In genomic region chr5:136095089-136095488, GRCm38 (mm10) we compare ENCODE assay signal across 25 mouse cellular contexts. TPM values are rescaled to one million over a fixed set of nuclear protein-coding genes. Genes with fewer than 3 reads are reported as not detected.
DNase-seq lines count a peak whose midpoint lies in the region; ATAC-seq and TF ChIP-seq lines count a peak whose summit lies in the region.
"Had no signal": no experiment of that assay in that cellular context is flagged by ENCODE, and none has a peak within 500 bp of the region (broad histone marks: within the 10 kb centered on the region; RNA-seq: fewer than 3 reads in every experiment).

No protein-coding gene starts in this region.

- no peaks in the 10 kb centered on the region for H3K9me3 ChIP-seq in megakaryocyte, embryonic 14.5 days
- no peaks in the 10 kb centered on the region for H3K9me3 ChIP-seq in hindbrain, embryonic 11.5 days (ENCODE audit: control insufficient read depth, low read length)
- H3K9me3 ChIP-seq in forebrain, embryonic 15.5 days = no peaks in the 10 kb centered on the region
- H3K9me3 ChIP-seq: embryonic facial prominence, embryonic 10.5 days; embryonic facial prominence, embryonic 12.5 days; forebrain, embryonic 12.5 days; G1E had no signal

- H3K4me3 ChIP-seq in megakaryocyte, embryonic 14.5 days (replicated peaks) = peak overlapping the region; percentile 60
- H3K4me3 ChIP-seq in embryonic fibroblast, embryonic 13.5 days (ENCODE audit: insufficient read depth, low read length) = no peak overlapping the region
- no peak overlapping the region for H3K4me3 ChIP-seq in hindbrain, embryonic 11.5 days (ENCODE audit: low read depth, low read length)
- H3K4me3 ChIP-seq in forebrain, embryonic 15.5 days = no peak overlapping the region
- H3K4me3 ChIP-seq: embryonic facial prominence, embryonic 10.5 days; embryonic facial prominence, embryonic 12.5 days; erythroblast, embryonic 14.5 days; forebrain, embryonic 10.5 days; forebrain, embryonic 12.5 days had no signal

- no peak for DNase-seq in hindbrain, embryonic 11.5 days (ENCODE audit: low spot score)
- DNase-seq: adrenal gland, adult 8-10 months; adrenal gland, postnatal 36 days; cerebellum, adult 11-12 months; cerebellum, adult 2 months; cerebellum, adult 9-10 months; cerebellum, postnatal 25 days; forebrain, postnatal 0 days had no signal

- ATAC-seq in megakaryocyte, adult 5-6 weeks (ENCODE audit: poor library complexity, severe bottlenecking) = no peak
- no peak for ATAC-seq in hindbrain, embryonic 11.5 days (ENCODE audit: low FRiP score)
- no peak for ATAC-seq in forebrain, embryonic 15.5 days (replicated peaks)
- ATAC-seq: activated CD4-positive, CD25-positive, alpha-beta regulatory T cell, adult 4 months; CD4-positive, CD25-positive, alpha-beta regulatory T cell, adult 4 months; forebrain, embryonic 14.5 days; forebrain, postnatal 0 days; Patski had no signal

- TF ChIP-seq POLR2A in embryonic fibroblast, embryonic 13.5 days (IDR thresholded peaks at IDR 0.05; ENCODE audit: low read depth, low read length) = no peak

- peak overlapping the region; percentile 12; the same call in 1 of the 2 replicates for H3K27ac ChIP-seq in embryonic fibroblast, embryonic 13.5 days (ENCODE audit: insufficient read depth, low read length)
- no peak overlapping the region for H3K27ac ChIP-seq in hindbrain, embryonic 11.5 days (ENCODE audit: low read depth, low read length)
- no peak overlapping the region for H3K27ac ChIP-seq in forebrain, embryonic 15.5 days (replicated peaks)
- H3K27ac ChIP-seq: embryonic facial prominence, embryonic 10.5 days; embryonic facial prominence, embryonic 12.5 days; forebrain, embryonic 10.5 days; forebrain, embryonic 12.5 days had no signal

- no peak overlapping the region for H3K4me2 ChIP-seq in hindbrain, embryonic 11.5 days (replicated peaks; ENCODE audit: low read depth, low read length)
- H3K4me2 ChIP-seq in forebrain, embryonic 15.5 days (replicated peaks) = no peak overlapping the region
- H3K4me2 ChIP-seq: embryonic facial prominence, embryonic 12.5 days; forebrain, embryonic 12.5 days had no signal

- H3K4me1 ChIP-seq in megakaryocyte, embryonic 14.5 days = peaks cover 30% of the 10 kb centered on the region
- 0 out of 2 replicates have a peak, but pooled peaks cover 4% of the 10 kb centered on the region for H3K4me1 ChIP-seq in embryonic fibroblast, embryonic 13.5 days (ENCODE audit: control insufficient read depth, insufficient read depth, low read length)
- H3K4me1 ChIP-seq in hindbrain, embryonic 11.5 days (replicated peaks; ENCODE audit: control insufficient read depth, insufficient read depth, low read length) = no peaks in the 10 kb centered on the region
- no peaks in the 10 kb centered on the region for H3K4me1 ChIP-seq in forebrain, embryonic 15.5 days
- H3K4me1 ChIP-seq: embryonic facial prominence, embryonic 12.5 days had no signal

- no peak for TF ChIP-seq CTCF in embryonic fibroblast, embryonic 13.5 days (IDR thresholded peaks at IDR 0.05; ENCODE audit: borderline replicate concordance, insufficient read depth, low read length)

- no peaks in the 10 kb centered on the region for H3K36me3 ChIP-seq in megakaryocyte, embryonic 14.5 days (replicated peaks; ENCODE audit: low read length)
- H3K36me3 ChIP-seq in hindbrain, embryonic 11.5 days (ENCODE audit: control insufficient read depth, insufficient read depth, low read length) = no peaks in the 10 kb centered on the region
- no peaks in the 10 kb centered on the region for H3K36me3 ChIP-seq in forebrain, embryonic 15.5 days
- H3K36me3 ChIP-seq: embryonic facial prominence, embryonic 10.5 days; embryonic facial prominence, embryonic 12.5 days; forebrain, embryonic 10.5 days; forebrain, embryonic 12.5 days; G1E had no signal

- H3K9ac ChIP-seq in hindbrain, embryonic 11.5 days (ENCODE audit: low read depth, low read length) = no peak overlapping the region
- H3K9ac ChIP-seq in forebrain, embryonic 15.5 days (replicated peaks) = no peak overlapping the region
- H3K9ac ChIP-seq: embryonic facial prominence, embryonic 12.5 days; forebrain, embryonic 12.5 days; forebrain, postnatal 0 days had no signal

- WGBS in hindbrain, embryonic 11.5 days = 76% methylated on average over 7 of the region's 7 CpGs
- 72% methylated on average over 7 of the region's 7 CpGs for WGBS in forebrain, embryonic 15.5 days

- H3K27me3 ChIP-seq in megakaryocyte, embryonic 14.5 days (replicated peaks) = peaks cover 54% of the 10 kb centered on the region
- H3K27me3 ChIP-seq in hindbrain, embryonic 11.5 days (ENCODE audit: control insufficient read depth, insufficient read depth, low read length) = no peaks in the 10 kb centered on the region
- H3K27me3 ChIP-seq in forebrain, embryonic 15.5 days = no peaks in the 10 kb centered on the region
- H3K27me3 ChIP-seq: Patski had no signal

RNA-seq across cellular contexts. Expression of gene Rasa4, which starts 11.4 kb away (rescaled TPM):
- polyA plus RNA-seq in megakaryocyte, embryonic 14.5 days (2012; ENCODE audit: insufficient read depth, low replicate concordance) = 4.4 and 18.1 TPM in 2 replicates
- 36.2 and 40.9 TPM in 2 replicates for total RNA-seq in megakaryocyte, adult 5-6 weeks (2015)
- total RNA-seq in megakaryocyte, adult 5-6 weeks (2017) = 26.0 and 33.8 TPM in 2 replicates
- polyA plus RNA-seq in embryonic fibroblast, embryonic 13.5 days (2011; ENCODE audit: insufficient read length, low read depth, missing spikeins) = 20.6 and 39.8 TPM in 2 replicates
- polyA plus RNA-seq in hindbrain, embryonic 11.5 days (2014; fragmentation: Nextera tagmentation; extraction: Ambion mirVana) = 5.2 and 6.1 TPM in 2 replicates
- polyA plus RNA-seq in forebrain, embryonic 15.5 days (2015; fragmentation: Nextera tagmentation; extraction: Ambion mirVana) = 6.0 and 6.3 TPM in 2 replicates

RNA-seq across cellular contexts. Expression of gene Polr2j, which starts 21.3 kb away (rescaled TPM):
- 14.7 and 91.2 TPM in 2 replicates for polyA plus RNA-seq in megakaryocyte, embryonic 14.5 days (2012; ENCODE audit: insufficient read depth, low replicate concordance)
- total RNA-seq in megakaryocyte, adult 5-6 weeks (2015) = 94.7 and 103 TPM in 2 replicates
- total RNA-seq in megakaryocyte, adult 5-6 weeks (2017) = 105 and 117 TPM in 2 replicates
- 67.7 TPM in 2 replicates for polyA plus RNA-seq in embryonic fibroblast, embryonic 13.5 days (2011; ENCODE audit: insufficient read length, low read depth, missing spikeins)
- 238 and 247 TPM in 2 replicates for polyA plus RNA-seq in hindbrain, embryonic 11.5 days (2014; fragmentation: Nextera tagmentation; extraction: Ambion mirVana)
- polyA plus RNA-seq in forebrain, embryonic 15.5 days (2015; fragmentation: Nextera tagmentation; extraction: Ambion mirVana) = 230 and 234 TPM in 2 replicates

RNA-seq across cellular contexts. Expression of gene Lrwd1, which starts 40.8 kb away (rescaled TPM):
- 47.2 and 54.5 TPM in 2 replicates for polyA plus RNA-seq in megakaryocyte, embryonic 14.5 days (2012; ENCODE audit: insufficient read depth, low replicate concordance)
- total RNA-seq in megakaryocyte, adult 5-6 weeks (2015) = 12.3 and 16.0 TPM in 2 replicates
- 40.9 and 58.5 TPM in 2 replicates for total RNA-seq in megakaryocyte, adult 5-6 weeks (2017)
- 22.5 and 24.1 TPM in 2 replicates for polyA plus RNA-seq in embryonic fibroblast, embryonic 13.5 days (2011; ENCODE audit: insufficient read length, low read depth, missing spikeins)
- polyA plus RNA-seq in hindbrain, embryonic 11.5 days (2014; fragmentation: Nextera tagmentation; extraction: Ambion mirVana) = 34.7 and 37.5 TPM in 2 replicates
- polyA plus RNA-seq in forebrain, embryonic 15.5 days (2015; fragmentation: Nextera tagmentation; extraction: Ambion mirVana) = 36.8 and 36.9 TPM in 2 replicates

RNA-seq across cellular contexts. Expression of gene Upk3bl, which starts 40.8 kb away (rescaled TPM):
- not detected in 2 replicates for polyA plus RNA-seq in megakaryocyte, embryonic 14.5 days (2012; ENCODE audit: insufficient read depth, low replicate concordance)
- not detected in 2 replicates for total RNA-seq in megakaryocyte, adult 5-6 weeks (2015)
- not detected in 2 replicates for total RNA-seq in megakaryocyte, adult 5-6 weeks (2017)
- not detected in 2 replicates for polyA plus RNA-seq in embryonic fibroblast, embryonic 13.5 days (2011; ENCODE audit: insufficient read length, low read depth, missing spikeins)
- 2.4 and 2.7 TPM in 2 replicates for polyA plus RNA-seq in hindbrain, embryonic 11.5 days (2014; fragmentation: Nextera tagmentation; extraction: Ambion mirVana)
- polyA plus RNA-seq in forebrain, embryonic 15.5 days (2015; fragmentation: Nextera tagmentation; extraction: Ambion mirVana) = not detected in 2 replicates
- total RNA-seq: adrenal gland, adult 18-20 months; adrenal gland, postnatal 14 days; adrenal gland, postnatal 36 days; CH12.LX; forebrain, postnatal 0 days; G1E had no signal
- polyA plus RNA-seq: activated CD4-positive, CD25-positive, alpha-beta regulatory T cell, adult 4 months; CD4-positive, CD25-positive, alpha-beta regulatory T cell, adult 4 months; erythroblast, embryonic 14.5 days; forebrain, embryonic 14.5 days; forebrain, postnatal 0 days; G1E had no signal

RNA-seq across cellular contexts. Expression of gene Alkbh4, which starts 40.9 kb away (rescaled TPM):
- 37.3 and 77.1 TPM in 2 replicates for polyA plus RNA-seq in megakaryocyte, embryonic 14.5 days (2012; ENCODE audit: insufficient read depth, low replicate concordance)
- 14.0 and 19.8 TPM in 2 replicates for total RNA-seq in megakaryocyte, adult 5-6 weeks (2015)
- 11.2 and 15.2 TPM in 2 replicates for total RNA-seq in megakaryocyte, adult 5-6 weeks (2017)
- polyA plus RNA-seq in embryonic fibroblast, embryonic 13.5 days (2011; ENCODE audit: insufficient read length, low read depth, missing spikeins) = 8.1 and 8.8 TPM in 2 replicates
- 18.8 and 20.3 TPM in 2 replicates for polyA plus RNA-seq in hindbrain, embryonic 11.5 days (2014; fragmentation: Nextera tagmentation; extraction: Ambion mirVana)
- 18.4 and 19.5 TPM in 2 replicates for polyA plus RNA-seq in forebrain, embryonic 15.5 days (2015; fragmentation: Nextera tagmentation; extraction: Ambion mirVana)
